Mouse (Mus musculus) cortical plate, adult 2 months (tissue): ENCODE measurements around the gene Eml2. TPM values are rescaled to one million over a fixed set of nuclear protein-coding genes. Genes with fewer than 3 reads are reported as not detected.

Source experiments
- H3K27ac ChIP-seq: fragments of 200-500 bp; 2 replicates; pipeline ENCODE4 v1.5.1; 2012; ENCODE audit warnings: low read length, control low read depth, inconsistent platforms; ENCODE audit not compliant: insufficient read depth
- H3K4me1 ChIP-seq: fragments of 200-500 bp; 2 replicates; pipeline ENCODE4 v1.6.1; 2011; ENCODE audit warnings: low read length; ENCODE audit not compliant: control insufficient read depth, insufficient read depth
- H3K4me3 ChIP-seq: fragments of 200-500 bp; 2 replicates; pipeline ENCODE4 v1.5.1; 2011; ENCODE audit warnings: mild to moderate bottlenecking, low read length, control low read depth; ENCODE audit not compliant: insufficient read depth
- CTCF ChIP-seq: fragments of 200-500 bp; IDR thresholded peaks from 2 replicates; pipeline ENCODE4 v1.5.1; 2011; ENCODE audit warnings: mild to moderate bottlenecking, control low read depth, low read length; ENCODE audit not compliant: insufficient read depth; ENCODE audit errors: extremely low read depth
- POLR2A ChIP-seq: fragments of 200-500 bp; IDR thresholded peaks from 2 replicates; pipeline ENCODE4 v1.6.1; 2011; ENCODE audit warnings: mild to moderate bottlenecking, low read length, control low read depth; ENCODE audit not compliant: insufficient read depth; ENCODE audit errors: extremely low read depth
- polyA plus RNA-seq: library from polyadenylated mRNA; depleted of rRNA; stranded (reverse); fragments of >200 nt; gene quantifications from 2 replicates; pipeline ENCODE4 v1.2.3, GENCODE M21; 2012

Eml2 gene
- polyA plus RNA-seq, 1 experiment, result 156 TPM

DNA sequence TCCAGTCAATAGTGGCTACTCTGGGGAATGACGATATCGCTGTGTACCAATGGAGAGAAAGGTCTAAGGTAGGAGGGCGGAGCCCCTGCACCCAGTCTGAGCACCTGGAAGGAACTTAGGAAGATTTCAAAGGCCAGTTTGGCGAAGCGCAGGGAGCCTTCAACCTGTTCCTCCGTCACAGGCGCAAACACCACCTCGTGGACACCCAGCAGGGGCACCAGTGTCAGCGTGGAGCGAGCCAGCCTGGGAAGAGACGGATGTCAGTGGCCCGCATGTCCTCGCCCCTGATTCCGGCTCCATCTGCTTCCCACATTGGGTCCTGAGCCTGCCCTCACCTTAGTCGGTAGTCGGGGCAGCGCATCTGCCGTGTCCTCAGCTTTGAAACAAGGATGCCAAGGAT is 16.8 kb upstream of the Eml2 start:
- Histone ChIP-seq H3K4me1 (no peaks in the 10 kb centered on the region; the same call in none of the 2 replicates), H3K27ac (no peak overlapping the region), H3K4me3 (no peak overlapping the region)
- TF ChIP-seq POLR2A (no peak), CTCF (no peak)

DNA sequence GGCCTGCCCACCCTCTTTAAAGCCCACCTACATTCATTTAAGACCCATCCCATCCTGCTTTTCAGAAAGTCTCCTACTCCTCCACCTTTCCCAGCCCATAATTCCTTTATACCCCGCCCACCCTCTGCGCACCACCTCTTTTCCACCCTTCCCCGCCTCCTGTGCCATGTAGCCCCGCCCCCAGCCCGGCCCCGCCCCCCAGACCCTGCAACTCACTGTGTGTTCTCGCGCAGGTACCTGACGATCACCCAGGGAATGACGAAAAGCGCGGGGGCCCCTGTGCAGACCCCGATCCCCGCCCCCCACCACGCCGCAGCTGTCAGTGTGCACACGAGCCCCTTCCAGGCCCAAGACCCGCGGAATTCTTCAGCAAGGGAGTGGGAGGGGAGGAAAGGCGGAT is 16.1 kb upstream of the Eml2 start:
- no peak overlapping the region for H3K27ac ChIP-seq
- TF ChIP-seq CTCF, result no peak
- TF ChIP-seq POLR2A, result no peak
- no peaks in the 10 kb centered on the region; the same call in none of the 2 replicates for H3K4me1 ChIP-seq
- no peak overlapping the region for H3K4me3 ChIP-seq

- Histone ChIP-seq H3K4me3 (no peak overlapping the region), H3K27ac (no peak overlapping the region), H3K4me1 (peaks cover 2% of the 10 kb centered on the region)
- TF ChIP-seq CTCF (no peak), POLR2A (no peak)
Observed at GRCm38 (mm10) chr7:19162928-19163327, 13.3 kb upstream of the Eml2 start.

DNA sequence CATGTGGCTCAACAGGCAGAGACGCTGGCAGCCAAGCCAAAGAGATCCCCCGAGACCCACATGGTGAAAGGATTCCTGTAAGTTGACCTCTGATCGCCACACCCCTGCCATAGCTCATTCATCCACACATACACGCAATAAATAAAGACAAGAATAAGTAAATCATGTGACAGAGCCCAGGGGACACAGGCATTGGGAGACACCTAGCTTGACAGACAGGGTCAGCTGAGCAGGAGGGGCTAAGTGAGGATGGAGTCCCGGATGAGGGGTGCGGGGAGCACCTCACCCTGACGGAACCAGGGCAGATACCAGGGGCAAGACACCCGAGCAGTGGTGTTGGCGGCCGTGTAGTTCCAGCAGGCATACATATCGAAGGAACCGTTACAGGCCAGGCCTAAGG is 12.5 kb upstream of the Eml2 start:
- Histone ChIP-seq H3K4me1 (peaks cover 2% of the 10 kb centered on the region), H3K27ac (no peak overlapping the region), H3K4me3 (no peak overlapping the region)
- TF ChIP-seq POLR2A (no peak), CTCF (no peak)

GRCm38 (mm10) chr7:19164189-19164588 is 12.0 kb upstream of the Eml2 start:
- no peak overlapping the region for H3K27ac ChIP-seq
- H3K4me1 ChIP-seq, result peaks cover 2% of the 10 kb centered on the region
- no peak for TF ChIP-seq CTCF
- TF ChIP-seq POLR2A, result no peak
- no peak overlapping the region for H3K4me3 ChIP-seq

DNA sequence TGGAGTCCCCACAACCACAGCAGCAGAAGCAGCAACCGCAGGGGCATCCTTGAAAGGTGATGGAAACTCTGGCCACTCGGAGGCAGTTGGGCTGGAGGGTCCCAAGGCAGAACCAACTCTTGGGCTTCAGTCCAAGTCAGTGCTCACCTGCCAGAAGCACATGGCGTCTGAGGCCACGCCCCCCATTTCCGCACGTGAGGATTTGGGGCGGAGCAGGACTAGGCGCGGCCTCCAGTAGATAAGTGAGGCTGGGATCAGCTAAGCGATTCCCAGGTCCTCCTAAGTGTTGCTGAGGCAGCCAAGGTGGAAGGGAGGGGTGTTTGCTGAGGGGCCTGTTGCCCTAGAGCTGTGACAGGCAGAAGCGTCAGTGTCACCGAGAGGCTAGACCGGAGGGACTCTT is 11.2 kb upstream of the Eml2 start:
- Histone ChIP-seq H3K4me3 (no peak overlapping the region), H3K27ac (no peak overlapping the region), H3K4me1 (peaks cover 4% of the 10 kb centered on the region)
- TF ChIP-seq POLR2A (no peak), CTCF (no peak)

- peaks cover 6% of the 10 kb centered on the region for H3K4me1 ChIP-seq
- TF ChIP-seq CTCF (no peak), POLR2A (no peak)
- no peak within 1 kb of the TSS for H3K4me3 ChIP-seq
- H3K27ac ChIP-seq, result no peak within 1 kb of the TSS
Observed at GRCm38 (mm10) chr7:19165656-19166423, 10.4 kb upstream of the Eml2 start, which contains the start of gene Gipr. TSS of gene Gipr (minus strand) at chr7:19166127.

GRCm38 (mm10) chr7:19166990-19167389 is 9.2 kb upstream of the Eml2 start:
- no peak for TF ChIP-seq CTCF
- TF ChIP-seq POLR2A, result no peak
- H3K4me1 ChIP-seq, result peaks cover 8% of the 10 kb centered on the region
- H3K4me3 ChIP-seq, result no peak overlapping the region
- no peak overlapping the region for H3K27ac ChIP-seq

DNA sequence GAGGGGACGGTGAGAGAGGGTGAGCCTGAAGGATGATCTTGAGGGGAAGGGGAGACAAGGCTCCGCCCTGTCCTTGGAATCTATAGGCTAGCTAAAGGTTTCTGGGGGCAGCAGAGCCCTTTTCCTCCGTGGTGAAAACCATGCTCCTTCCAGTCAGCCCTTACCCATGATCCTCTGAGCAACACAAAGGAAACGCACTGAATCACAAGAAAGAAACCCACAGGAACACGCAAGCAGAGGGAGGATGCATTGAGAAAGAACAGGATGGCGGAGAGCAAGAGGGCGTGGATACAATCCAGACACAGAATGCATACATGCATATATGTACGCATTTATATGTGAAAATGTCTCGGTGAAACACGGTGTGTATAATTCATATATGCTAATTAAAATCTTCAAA is 6.7 kb upstream of the Eml2 start:
- Histone ChIP-seq H3K4me1 (peaks cover 10% of the 10 kb centered on the region), H3K27ac (no peak overlapping the region), H3K4me3 (no peak overlapping the region)
- TF ChIP-seq POLR2A (no peak), CTCF (no peak)

- peak overlapping the region; percentile 13; the same call in 1 of the 2 replicates for H3K27ac ChIP-seq
- H3K4me1 ChIP-seq, result peaks cover 10% of the 10 kb centered on the region
- TF ChIP-seq CTCF (no peak), POLR2A (no peak)
- H3K4me3 ChIP-seq, result no peak overlapping the region
Observed at GRCm38 (mm10) chr7:19170142-19170541, 6.1 kb upstream of the Eml2 start.

DNA sequence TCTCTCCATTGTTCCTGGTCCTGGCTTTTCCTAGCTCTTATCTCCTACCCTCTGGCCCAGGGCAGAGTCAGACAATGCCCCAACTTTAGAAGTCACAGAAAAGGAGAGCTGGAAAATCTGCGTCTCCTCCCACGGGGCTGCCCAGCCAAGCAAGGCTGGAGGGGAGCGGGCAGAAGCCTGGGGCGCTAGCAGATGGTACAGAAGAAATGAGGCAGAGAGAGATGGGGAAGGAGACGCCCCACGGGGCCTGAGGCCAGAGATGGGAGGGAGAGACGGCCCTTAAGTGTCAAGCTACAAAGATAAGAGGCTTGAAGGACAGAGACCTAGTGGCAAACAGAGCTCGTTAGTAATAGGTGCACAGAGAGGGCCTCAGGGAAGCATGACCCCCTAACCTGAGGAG is 4.4 kb upstream of the Eml2 start:
- Histone ChIP-seq H3K4me1 (peaks cover 8% of the 10 kb centered on the region; the same call in 1 of the 2 replicates), H3K4me3 (no peak overlapping the region), H3K27ac (no peak overlapping the region)
- no peak for TF ChIP-seq POLR2A
- no peak for TF ChIP-seq CTCF
